Mouse (Mus musculus) heart, adult 2 months (tissue): Measurements from ENCODE around the gene Akap12. TPM values are rescaled to one million over a fixed set of nuclear protein-coding genes. Genes with fewer than 3 reads are reported as not detected.
A peak's percentile ranks its signal among the peaks of the same experiment; 100 is the strongest.

Experiments
- DNase-seq, 2 experiments: peaks; one replicate each; pipeline ENCODE4 v3.0.0; 2021
- H3K27ac ChIP-seq: fragments of 200-600 bp; 2 replicates; pipeline ENCODE4 v1.8.1; 2022
- H3K27me3 ChIP-seq: fragments of 200-500 bp; 2 replicates; pipeline ENCODE4 v1.6.1; 2012; ENCODE audit warnings: mild to moderate bottlenecking, low read length, inconsistent platforms, mixed read lengths; ENCODE audit not compliant: control insufficient read depth, insufficient read depth
- H3K36me3 ChIP-seq: fragments of 200-500 bp; 2 replicates; pipeline ENCODE4 v1.6.1; 2012; ENCODE audit warnings: low read length, inconsistent platforms; ENCODE audit not compliant: control insufficient read depth, insufficient read depth
- H3K4me1 ChIP-seq: fragments of 200-500 bp; 2 replicates; pipeline ENCODE4 v1.6.1; 2011; ENCODE audit warnings: low read length; ENCODE audit not compliant: control insufficient read depth, insufficient read depth
- H3K4me3 ChIP-seq: fragments of 200-600 bp; 2 replicates; pipeline ENCODE4 v1.8.1; 2022
- H3K79me2 ChIP-seq: fragments of 200-500 bp; replicated peaks from 2 replicates; pipeline ENCODE4 v1.6.1; 2012; ENCODE audit warnings: mild to moderate bottlenecking, inconsistent platforms, low read length, moderate library complexity, mixed read lengths; ENCODE audit not compliant: control insufficient read depth, insufficient read depth
- H3K9ac ChIP-seq: fragments of 200-500 bp; 2 replicates; pipeline ENCODE4 v1.6.1; 2012; ENCODE audit warnings: low read depth, mild to moderate bottlenecking, control low read depth, inconsistent platforms, low read length, mixed read lengths
- CTCF ChIP-seq: fragments of 200-600 bp; IDR thresholded peaks from 2 replicates; pipeline ENCODE4 v1.8.1; 2022; ENCODE audit warnings: antibody characterized with exemption, mild to moderate bottlenecking, moderate library complexity
- EP300 ChIP-seq: fragments of 200-500 bp; IDR thresholded peaks from 2 replicates; pipeline ENCODE4 v1.6.1; 2011; ENCODE audit warnings: low read depth, low read length, control low read depth; ENCODE audit not compliant: insufficient read depth
- POLR2A ChIP-seq: fragments of 200-500 bp; IDR thresholded peaks from 2 replicates; pipeline ENCODE4 v1.6.1; 2011; ENCODE audit warnings: mild to moderate bottlenecking, low read depth, low read length, control low read depth; ENCODE audit not compliant: insufficient read depth
- WGBS: fragments of 180-500 bp; shearing (Covaris S2); methylation state at CpG from one replicate; pipeline ENCODE4 v1.1.7; 2018; 5-methylcytosine and 5-hydroxymethylcytosine counted together
- intact Hi-C: fragments of 180-260 bp; cut with DNase I; formaldehyde crosslinking; loops from one replicate; pipeline ENCODE4 v1.15.1; 2025
- polyA plus RNA-seq: library from polyadenylated mRNA; depleted of rRNA; stranded (reverse); fragments of >200 nt; gene quantifications from 2 replicates; pipeline ENCODE4 v1.2.3, GENCODE M21; 2012
- total RNA-seq, 2 experiments: library from RNA; stranded (reverse); gene quantifications; 2 replicates each; pipeline ENCODE4 v1.2.3; 2021

The Akap12 gene
- total and polyA plus RNA-seq, 3 experiments, result 7.5 to 28.0 (median 17.4) TPM

DNA sequence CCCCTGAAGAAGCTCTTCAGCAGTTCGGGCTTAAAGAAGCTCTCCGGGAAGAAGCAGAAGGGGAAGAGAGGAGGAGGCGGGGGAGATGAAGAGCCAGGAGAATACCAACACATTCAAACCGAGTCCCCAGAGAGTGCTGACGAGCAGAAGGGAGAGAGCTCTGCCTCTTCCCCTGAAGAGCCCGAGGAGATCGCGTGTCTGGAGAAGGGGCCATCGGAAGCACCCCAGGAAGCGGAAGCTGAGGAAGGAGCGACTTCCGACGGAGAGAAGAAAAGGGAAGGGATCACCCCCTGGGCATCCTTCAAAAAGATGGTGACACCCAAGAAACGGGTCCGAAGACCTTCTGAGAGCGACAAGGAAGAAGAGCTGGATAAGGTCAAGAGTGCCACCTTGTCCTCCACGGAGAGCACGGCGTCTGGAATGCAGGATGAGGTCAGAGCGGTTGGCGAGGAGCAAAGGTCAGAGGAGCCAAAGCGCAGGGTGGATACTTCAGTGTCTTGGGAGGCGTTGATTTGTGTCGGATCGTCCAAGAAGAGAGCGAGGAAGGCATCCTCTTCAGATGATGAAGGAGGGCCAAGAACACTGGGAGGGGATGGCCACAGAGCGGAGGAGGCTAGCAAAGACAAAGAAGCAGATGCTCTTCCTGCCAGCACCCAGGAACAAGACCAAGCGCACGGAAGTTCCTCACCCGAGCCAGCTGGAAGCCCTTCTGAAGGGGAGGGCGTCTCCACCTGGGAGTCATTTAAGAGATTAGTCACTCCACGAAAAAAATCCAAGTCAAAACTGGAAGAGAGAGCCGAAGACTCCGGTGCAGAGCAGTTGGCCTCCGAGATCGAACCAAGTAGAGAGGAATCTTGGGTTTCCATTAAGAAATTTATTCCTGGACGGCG is 88.4 kb downstream of the Akap12 start:
- Histone ChIP-seq H3K4me3 (no peak overlapping the region), H3K79me2 (no peaks in the 10 kb centered on the region), H3K27me3 (no peaks in the 10 kb centered on the region), H3K4me1 (no peaks in the 10 kb centered on the region), H3K27ac (no peak overlapping the region), H3K9ac (no peak overlapping the region), H3K36me3 (no peaks in the 10 kb centered on the region)
- DNase-seq, result peak in 1 of 2 experiments; percentile 32
- 78% methylated on average over 38 of the region's 38 CpGs for WGBS
- intact Hi-C loops, result no loop called here
- no peak for TF ChIP-seq CTCF
- TF ChIP-seq POLR2A, result no peak
- no peak for TF ChIP-seq EP300

DNA sequence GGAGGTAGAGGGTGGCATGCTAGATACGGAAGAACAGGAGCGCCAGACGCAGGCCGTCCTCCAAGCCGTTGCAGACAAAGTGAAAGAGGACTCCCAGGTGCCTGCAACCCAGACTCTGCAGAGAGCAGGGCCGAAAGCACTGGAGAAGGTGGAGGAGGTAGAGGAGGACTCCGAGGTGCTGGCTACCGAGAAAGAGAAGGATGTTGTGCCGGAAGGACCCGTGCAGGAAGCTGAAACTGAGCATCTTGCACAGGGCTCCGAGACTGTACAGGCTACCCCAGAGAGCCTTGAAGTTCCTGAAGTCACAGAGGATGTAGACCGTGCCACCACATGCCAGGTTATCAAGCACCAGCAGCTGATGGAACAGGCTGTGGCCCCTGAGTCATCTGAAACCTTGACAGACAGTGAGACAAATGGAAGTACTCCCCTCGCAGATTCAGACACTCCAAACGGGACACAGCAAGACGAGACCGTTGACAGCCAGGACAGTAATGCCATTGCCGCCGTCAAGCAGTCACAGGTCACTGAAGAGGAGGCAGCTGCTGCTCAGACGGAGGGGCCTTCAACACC is 89.8 kb downstream of the Akap12 start:
- no peaks in the 10 kb centered on the region for H3K79me2 ChIP-seq
- H3K4me1 ChIP-seq, result no peaks in the 10 kb centered on the region
- peak in 1 of 2 experiments; percentile 8 for DNase-seq
- H3K9ac ChIP-seq, result no peak overlapping the region
- TF ChIP-seq POLR2A (no peak), EP300 (no peak), CTCF (no peak)
- intact Hi-C loops, result no loop called here
- no peak overlapping the region for H3K27ac ChIP-seq
- H3K4me3 ChIP-seq, result no peak overlapping the region
- H3K27me3 ChIP-seq, result no peaks in the 10 kb centered on the region
- 78% methylated on average over 19 of the region's 19 CpGs for WGBS
- no peaks in the 10 kb centered on the region for H3K36me3 ChIP-seq

DNA sequence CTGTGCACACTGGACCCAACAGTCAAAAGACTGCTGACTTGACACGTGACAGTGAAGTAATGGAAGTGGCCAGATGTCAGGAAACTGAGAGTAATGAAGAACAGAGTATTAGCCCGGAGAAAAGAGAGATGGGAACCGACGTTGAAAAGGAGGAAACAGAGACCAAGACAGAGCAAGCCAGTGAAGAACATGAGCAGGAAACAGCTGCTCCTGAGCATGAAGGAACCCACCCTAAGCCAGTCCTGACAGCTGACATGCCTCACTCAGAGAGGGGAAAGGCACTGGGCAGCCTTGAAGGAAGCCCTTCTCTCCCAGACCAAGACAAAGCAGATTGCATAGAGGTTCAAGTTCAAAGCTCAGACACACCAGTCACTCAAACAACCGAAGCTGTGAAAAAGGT is 90.5 kb downstream of the Akap12 start:
- Histone ChIP-seq H3K4me3 (no peak overlapping the region), H3K27ac (no peak overlapping the region), H3K36me3 (no peaks in the 10 kb centered on the region), H3K9ac (no peak overlapping the region), H3K27me3 (no peaks in the 10 kb centered on the region), H3K4me1 (no peaks in the 10 kb centered on the region), H3K79me2 (no peaks in the 10 kb centered on the region)
- intact Hi-C loops, result no loop called here
- TF ChIP-seq CTCF (no peak), POLR2A (no peak), EP300 (no peak)
- 27% methylated on average over 5 of the region's 5 CpGs for WGBS
- no peak for DNase-seq

DNA sequence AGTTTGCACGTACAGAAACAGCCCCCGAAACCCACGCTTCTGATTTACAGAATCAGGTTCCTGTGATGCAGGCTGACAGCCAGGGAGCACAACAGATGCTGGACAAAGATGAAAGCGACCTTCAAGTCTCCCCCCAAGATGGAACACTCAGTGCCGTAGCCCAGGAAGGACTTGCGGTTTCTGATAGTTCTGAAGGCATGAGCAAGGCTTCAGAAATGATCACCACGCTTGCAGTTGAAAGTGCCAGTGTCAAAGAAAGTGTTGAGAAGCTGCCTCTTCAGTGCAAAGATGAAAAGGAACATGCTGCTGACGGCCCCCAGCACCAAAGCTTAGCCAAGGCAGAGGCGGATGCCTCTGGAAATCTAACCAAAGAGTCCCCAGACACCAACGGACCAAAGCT is 91.3 kb downstream of the Akap12 start:
- Histone ChIP-seq H3K79me2 (no peaks in the 10 kb centered on the region), H3K36me3 (no peaks in the 10 kb centered on the region), H3K9ac (no peak overlapping the region), H3K4me3 (no peak overlapping the region), H3K27me3 (no peaks in the 10 kb centered on the region), H3K27ac (no peak overlapping the region), H3K4me1 (no peaks in the 10 kb centered on the region)
- TF ChIP-seq CTCF (no peak), POLR2A (no peak), EP300 (no peak)
- no peak for DNase-seq
- WGBS, result 79% methylated on average over 10 of the region's 10 CpGs
- intact Hi-C loops, result no loop called here

DNA sequence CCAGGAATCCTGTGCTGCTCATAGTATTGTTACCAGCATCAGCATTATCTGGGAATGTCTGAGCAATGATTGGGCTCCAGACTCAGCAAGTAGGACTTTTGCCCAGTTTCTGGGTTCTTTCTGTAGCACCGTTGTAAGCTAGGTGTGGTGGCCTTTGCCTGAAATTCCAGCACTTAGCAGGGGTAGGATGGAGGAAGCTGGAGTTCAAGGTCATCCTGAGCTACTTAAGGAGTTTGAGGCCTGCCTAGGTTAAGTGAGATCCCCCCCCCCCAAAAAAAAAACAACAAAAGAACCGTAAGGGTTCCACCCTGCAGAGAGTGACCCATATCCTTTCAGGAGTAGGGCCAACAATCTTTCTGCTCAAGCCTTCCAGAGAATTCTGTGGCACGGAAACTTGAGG is 98.4 kb downstream of the Akap12 start:
- Histone ChIP-seq H3K27me3 (no peaks in the 10 kb centered on the region), H3K4me1 (no peaks in the 10 kb centered on the region), H3K4me3 (no peak overlapping the region), H3K27ac (no peak overlapping the region), H3K79me2 (no peaks in the 10 kb centered on the region), H3K9ac (no peak overlapping the region), H3K36me3 (no peaks in the 10 kb centered on the region)
- intact Hi-C loops, result no loop called here
- WGBS, result 43% methylated on average over 3 of the region's 3 CpGs
- DNase-seq, result no peak
- TF ChIP-seq POLR2A, result no peak

DNA sequence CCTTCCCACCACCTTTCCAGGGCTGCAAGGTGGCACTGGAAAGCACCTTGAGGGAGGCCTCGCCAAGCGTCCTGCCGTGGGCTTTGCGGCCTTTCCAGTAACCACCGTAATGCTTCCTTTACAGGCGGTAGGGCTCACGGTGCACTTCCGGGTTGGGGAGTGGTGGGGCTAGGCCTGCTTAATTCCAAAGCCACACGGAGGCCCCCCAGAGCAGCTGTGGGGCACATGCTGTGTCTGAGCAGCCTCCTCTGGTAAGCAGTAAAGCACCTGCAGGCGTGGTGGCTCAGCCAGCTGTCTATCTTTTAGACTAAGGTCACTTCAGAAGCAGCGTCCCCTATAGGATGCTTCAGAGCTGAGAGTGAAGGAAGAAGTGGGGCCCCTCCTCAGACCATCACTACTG is 103.9 kb downstream of the Akap12 start:
- H3K4me1 ChIP-seq, result no peaks in the 10 kb centered on the region
- 89% methylated on average over 11 of the region's 11 CpGs for WGBS
- H3K36me3 ChIP-seq, result no peaks in the 10 kb centered on the region
- DNase-seq, result no peak
- TF ChIP-seq POLR2A (no peak), CTCF (no peak), EP300 (no peak)
- no peak overlapping the region for H3K27ac ChIP-seq
- H3K79me2 ChIP-seq, result no peaks in the 10 kb centered on the region
- no peaks in the 10 kb centered on the region for H3K27me3 ChIP-seq
- intact Hi-C loops, result loop anchor here (10.0 kb wide), 1 partner anchor 835 kb away; no protein-coding TSS in a partner anchor
- no peak overlapping the region for H3K4me3 ChIP-seq
- no peak overlapping the region for H3K9ac ChIP-seq
